Mouse (Mus musculus) limb, embryonic 11.5 days (tissue): ENCODE data around the gene Idh3a. TPM values are rescaled to one million over a fixed set of nuclear protein-coding genes. Genes with fewer than 3 reads are reported as not detected.

ENCODE experiments used
- ATAC-seq: fragments of 200-750 bp; cut with Nextera tagmentation; 2 replicates; pipeline ENCODE4 v1.8.0; 2017; ENCODE audit warnings: low read depth; ENCODE audit not compliant: insufficient number of reproducible peaks, low FRiP score, low TSS enrichment
- DNase-seq: peaks from one replicate; pipeline ENCODE4 v3.0.0-alpha.2; 2015; ENCODE audit warnings: low spot score
- H3K27ac ChIP-seq: fragments of 300-500 bp; sonication (generic); replicated peaks from 2 replicates; pipeline ENCODE4 v1.5.1; 2014; ENCODE audit warnings: low read depth, mild to moderate bottlenecking, low read length
- H3K27me3 ChIP-seq: fragments of 300-500 bp; sonication (generic); 2 replicates; pipeline ENCODE4 v1.6.1; 2014; ENCODE audit warnings: mild to moderate bottlenecking, low read length, mixed read lengths; ENCODE audit not compliant: control insufficient read depth, insufficient read depth
- H3K36me3 ChIP-seq: fragments of 300-500 bp; sonication (generic); 2 replicates; pipeline ENCODE4 v1.6.1; 2014; ENCODE audit warnings: mild to moderate bottlenecking, low read length, moderate library complexity, mixed read lengths; ENCODE audit not compliant: control insufficient read depth, insufficient read depth
- H3K4me1 ChIP-seq: fragments of 300-500 bp; sonication (generic); 2 replicates; pipeline ENCODE4 v1.6.1; 2014; ENCODE audit warnings: low read length, mixed read lengths; ENCODE audit not compliant: control insufficient read depth, insufficient read depth
- H3K4me2 ChIP-seq: fragments of 300-500 bp; sonication (generic); 2 replicates; pipeline ENCODE4 v1.6.1; 2014; ENCODE audit warnings: low read depth, mild to moderate bottlenecking, moderate library complexity; ENCODE audit not compliant: severe bottlenecking
- H3K4me3 ChIP-seq: fragments of 300-500 bp; sonication (generic); 2 replicates; pipeline ENCODE4 v1.5.1; 2014; ENCODE audit warnings: low read depth, low read length
- H3K9ac ChIP-seq: fragments of 300-500 bp; sonication (generic); 2 replicates; pipeline ENCODE4 v1.6.1; 2014; ENCODE audit warnings: mild to moderate bottlenecking, low read length
- H3K9me3 ChIP-seq: fragments of 300-500 bp; sonication (generic); 2 replicates; pipeline ENCODE4 v1.6.1; 2016; ENCODE audit warnings: low read length; ENCODE audit not compliant: control insufficient read depth
- WGBS: fragments of 180-500 bp; shearing (Covaris S2); extraction: QIAGEN DNeasy Blood & Tissue Kit; methylation state at CpG from one replicate; pipeline ENCODE4 v1.1.7; 2014; 5-methylcytosine and 5-hydroxymethylcytosine counted together
- polyA plus RNA-seq: library from polyadenylated mRNA; unstranded; fragments of >200 nt; fragmentation: Nextera tagmentation; extraction: Ambion mirVana; gene quantifications from 2 replicates; pipeline ENCODE4 v1.2.1, GENCODE M21; 2014

The Idh3a gene
- polyA plus RNA-seq, 1 experiment from 2014 or later: 125 TPM

DNA sequence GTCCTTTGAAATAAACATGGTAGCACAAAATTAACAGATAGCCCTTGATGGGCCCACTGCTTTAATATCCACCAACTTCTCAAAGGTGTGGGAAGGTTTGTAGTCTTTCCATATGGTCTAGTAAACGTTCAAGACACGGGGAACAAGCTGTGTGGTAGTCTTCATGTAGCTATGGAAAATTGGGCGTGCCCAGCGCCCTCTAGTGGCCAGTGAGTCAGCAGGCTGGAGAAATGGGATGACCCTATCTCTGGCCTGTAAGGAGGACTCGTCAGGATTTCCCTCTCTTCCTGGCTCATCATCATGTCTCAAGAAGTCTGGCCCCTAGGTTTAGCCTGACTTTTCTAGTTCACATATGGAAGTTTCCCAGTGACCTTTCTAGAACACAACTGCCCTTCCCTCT lies 38.6 kb upstream of the Idh3a start:
- no peak overlapping the region for H3K27ac ChIP-seq
- ATAC-seq (no peak), DNase-seq (peak; percentile 60)
- 22% methylated on average over 5 of the region's 5 CpGs for WGBS
- no peak overlapping the region for H3K4me2 ChIP-seq
- no peak overlapping the region for H3K4me3 ChIP-seq
- H3K9ac ChIP-seq: no peak overlapping the region
- H3K36me3 ChIP-seq: no peaks in the 10 kb centered on the region
- H3K4me1 ChIP-seq: no peaks in the 10 kb centered on the region
- no peaks in the 10 kb centered on the region for H3K9me3 ChIP-seq
- H3K27me3 ChIP-seq: no peaks in the 10 kb centered on the region

- no peak overlapping the region for H3K4me3 ChIP-seq
- no peak overlapping the region for H3K4me2 ChIP-seq
- DNase-seq (no peak), ATAC-seq (no peak)
- no peak overlapping the region for H3K9ac ChIP-seq
- no peaks in the 10 kb centered on the region for H3K36me3 ChIP-seq
- H3K27ac ChIP-seq: no peak overlapping the region
- WGBS: 94% methylated on average over 6 of the region's 6 CpGs
- no peaks in the 10 kb centered on the region for H3K27me3 ChIP-seq
- no peaks in the 10 kb centered on the region for H3K4me1 ChIP-seq
- no peaks in the 10 kb centered on the region for H3K9me3 ChIP-seq
Observed at GRCm38 (mm10) chr9:54549433-54549832, 36.7 kb upstream of the Idh3a start.

DNA sequence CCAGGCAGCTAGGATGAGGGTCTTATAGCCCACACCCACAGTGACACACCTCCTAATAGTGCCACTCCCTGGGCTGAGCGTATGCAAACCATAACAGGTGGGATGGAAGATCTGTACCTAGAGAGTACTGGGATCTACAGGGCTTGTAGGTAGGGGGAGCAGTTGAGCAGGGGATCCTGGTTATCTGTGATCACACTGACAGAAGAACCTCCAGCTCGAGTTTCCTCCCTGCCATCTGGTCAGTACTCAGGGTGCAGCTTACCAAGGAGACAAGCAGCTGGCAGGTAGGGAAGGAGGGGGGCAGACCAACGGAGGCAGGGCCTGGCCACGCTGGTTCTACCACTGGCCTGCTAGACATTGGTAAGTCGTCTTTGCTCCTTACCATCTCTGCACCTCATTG lies 33.7 kb upstream of the Idh3a start:
- Histone ChIP-seq H3K27ac (no peak overlapping the region), H3K27me3 (no peaks in the 10 kb centered on the region), H3K36me3 (no peaks in the 10 kb centered on the region), H3K4me2 (no peak overlapping the region), H3K9me3 (no peaks in the 10 kb centered on the region), H3K9ac (no peak overlapping the region), H3K4me1 (no peaks in the 10 kb centered on the region), H3K4me3 (no peak overlapping the region)
- DNase-seq: no peak
- WGBS: 22% methylated on average over 5 of the region's 5 CpGs
- ATAC-seq: no peak

DNA sequence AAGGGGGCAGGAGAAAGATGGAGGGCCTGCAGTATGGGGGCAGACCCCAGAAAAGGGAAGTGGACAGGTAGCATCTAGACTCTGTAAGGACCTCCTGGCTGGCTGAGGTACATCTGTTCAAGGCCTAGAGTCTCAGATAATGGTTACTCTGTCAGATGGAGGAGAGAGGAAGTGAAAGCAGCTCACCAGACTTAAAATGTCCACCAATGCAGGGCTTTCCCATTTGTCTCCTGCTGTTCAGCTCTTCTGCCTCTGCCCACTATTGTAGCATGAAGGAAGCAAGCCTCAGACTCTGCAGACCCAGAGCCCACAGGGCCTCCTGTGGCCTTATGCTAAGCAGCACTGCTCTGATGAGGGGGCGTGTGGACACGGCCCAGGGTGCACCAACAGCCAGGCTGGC lies 31.1 kb upstream of the Idh3a start:
- Histone ChIP-seq H3K4me1 (no peaks in the 10 kb centered on the region), H3K4me3 (no peak overlapping the region), H3K36me3 (no peaks in the 10 kb centered on the region), H3K9me3 (no peaks in the 10 kb centered on the region), H3K4me2 (no peak overlapping the region), H3K27ac (no peak overlapping the region), H3K27me3 (no peaks in the 10 kb centered on the region), H3K9ac (no peak overlapping the region)
- ATAC-seq (no peak), DNase-seq (no peak)
- WGBS: 67% methylated on average over 2 of the region's 2 CpGs

DNA sequence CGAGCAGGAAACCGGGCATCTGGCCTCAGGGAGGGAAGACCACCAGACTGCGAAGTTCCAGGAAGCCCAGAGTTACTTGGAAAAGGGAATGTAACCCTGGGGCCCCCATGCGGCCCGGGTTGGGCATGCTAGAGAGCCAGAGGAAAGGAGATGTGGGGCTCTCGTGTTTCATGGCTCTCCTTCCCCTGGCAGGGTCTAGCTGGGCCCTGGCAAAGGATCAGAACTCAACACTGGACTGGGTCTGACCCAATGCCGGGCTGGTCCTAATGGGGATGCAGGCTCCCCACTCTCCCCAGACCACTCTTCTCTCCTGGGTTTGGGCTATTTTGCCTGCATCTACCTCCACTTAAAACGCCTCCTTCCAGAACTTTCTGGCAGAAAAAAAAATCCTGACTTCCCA lies 27.4 kb upstream of the Idh3a start:
- Histone ChIP-seq H3K4me1 (no peaks in the 10 kb centered on the region), H3K4me2 (no peak overlapping the region), H3K9ac (no peak overlapping the region), H3K9me3 (no peaks in the 10 kb centered on the region), H3K4me3 (no peak overlapping the region), H3K27ac (no peak overlapping the region), H3K36me3 (no peaks in the 10 kb centered on the region), H3K27me3 (no peaks in the 10 kb centered on the region)
- WGBS: 74% methylated on average over 8 of the region's 8 CpGs
- ATAC-seq: no peak
- DNase-seq: no peak

GRCm38 (mm10) chr9:54559771-54560471 lies 26.2 kb upstream of the Idh3a start, which contains the start of gene Cib2:
Cib2 (minus strand) TSS chr9:54560218.
- H3K36me3 ChIP-seq: no peaks in the 10 kb centered on the region
- peak within 1 kb of the TSS; percentile 51 for H3K9ac ChIP-seq
- peak within 1 kb of the TSS; percentile 82 for H3K4me2 ChIP-seq
- H3K4me3 ChIP-seq: peak within 1 kb of the TSS; percentile 51
- ATAC-seq: peak; percentile 92
- H3K9me3 ChIP-seq: no peaks in the 10 kb centered on the region
- H3K27me3 ChIP-seq: no peaks in the 10 kb centered on the region
- H3K4me1 ChIP-seq: no peaks in the 10 kb centered on the region
- DNase-seq: peak; percentile 86
- no peak within 1 kb of the TSS for H3K27ac ChIP-seq
- WGBS: 3% methylated on average over 44 of the region's 54 CpGs

DNA sequence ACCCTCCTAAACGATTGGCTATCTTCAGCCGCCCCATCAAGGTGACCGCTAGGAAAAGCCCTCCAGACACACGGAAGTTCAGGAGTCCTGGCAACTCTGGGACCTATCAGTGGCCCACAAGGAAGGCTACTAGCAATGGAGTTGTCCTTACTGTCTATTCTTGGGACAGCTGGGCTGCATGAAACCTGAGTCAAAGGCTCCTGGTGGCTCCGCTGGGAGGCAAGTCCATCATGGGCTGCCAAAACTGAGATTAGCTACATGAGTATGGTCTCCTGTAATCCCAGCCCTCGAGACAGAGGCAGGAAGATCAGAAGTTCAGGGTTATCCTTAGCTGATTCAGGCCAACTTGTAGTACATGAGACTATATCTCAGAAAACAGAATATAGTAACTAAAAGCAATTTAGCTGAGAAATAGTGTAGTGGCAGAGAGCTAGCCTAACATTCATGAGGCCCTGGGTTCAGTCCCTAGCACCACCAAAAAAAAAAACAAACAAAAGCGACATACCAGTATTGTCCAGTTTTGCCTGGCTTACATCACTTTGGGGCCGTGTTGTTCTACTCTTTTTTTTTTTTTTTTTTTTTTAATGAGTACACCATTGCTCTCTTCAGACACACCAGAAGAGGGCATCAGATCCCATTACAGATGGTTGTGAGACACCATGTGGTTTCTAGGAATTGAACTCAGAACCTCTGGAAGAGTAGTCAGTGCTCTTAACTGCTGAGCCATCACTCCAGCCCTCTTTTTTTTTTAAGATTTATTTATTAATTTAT lies 25.1 kb upstream of the Idh3a start:
- WGBS: 87% methylated on average over 8 of the region's 8 CpGs
- ATAC-seq: no peak
- H3K27ac ChIP-seq: no peak overlapping the region

GRCm38 (mm10) chr9:54566958-54567357 lies 19.2 kb upstream of the Idh3a start:
- Histone ChIP-seq H3K9me3 (no peaks in the 10 kb centered on the region), H3K4me3 (no peak overlapping the region), H3K9ac (no peak overlapping the region), H3K36me3 (no peaks in the 10 kb centered on the region), H3K27me3 (no peaks in the 10 kb centered on the region), H3K4me2 (no peak overlapping the region), H3K4me1 (no peaks in the 10 kb centered on the region), H3K27ac (no peak overlapping the region)
- 47% methylated on average over 4 of the region's 4 CpGs for WGBS
- ATAC-seq (no peak), DNase-seq (no peak)

More for the DNA sequence above, 25.1 kb upstream of the Idh3a start:
- H3K4me2 ChIP-seq: no peak overlapping the region
- no peak overlapping the region for H3K9ac ChIP-seq
- H3K36me3 ChIP-seq: no peaks in the 10 kb centered on the region
- H3K27me3 ChIP-seq: no peaks in the 10 kb centered on the region
- no peaks in the 10 kb centered on the region for H3K4me1 ChIP-seq
- H3K4me3 ChIP-seq: no peak overlapping the region
- DNase-seq: no peak
- H3K9me3 ChIP-seq: no peaks in the 10 kb centered on the region
